Mouse (Mus musculus) limb, embryonic 13.5 days (tissue): ENCODE data around the gene Adora2b. TPM values are rescaled to one million over a fixed set of nuclear protein-coding genes. Genes with fewer than 3 reads are reported as not detected.
A peak's percentile ranks its signal among the peaks of the same experiment; 100 is the strongest.

Experiments used
- ATAC-seq: fragments of 200-750 bp; cut with Nextera tagmentation; 2 replicates; pipeline ENCODE4 v1.8.0; 2017; ENCODE audit warnings: low read depth, moderate number of reproducible peaks, moderate TSS enrichment; ENCODE audit not compliant: low FRiP score
- H3K27ac ChIP-seq: fragments of 300-500 bp; sonication (generic); 2 replicates; pipeline ENCODE4 v1.5.1; 2015; ENCODE audit warnings: inconsistent platforms, mild to moderate bottlenecking, moderate library complexity
- H3K27me3 ChIP-seq: fragments of 300-500 bp; sonication (generic); 2 replicates; pipeline ENCODE4 v1.6.1; 2015; ENCODE audit warnings: mild to moderate bottlenecking, inconsistent platforms
- H3K36me3 ChIP-seq: fragments of 300-500 bp; sonication (generic); 2 replicates; pipeline ENCODE4 v1.6.1; 2015; ENCODE audit warnings: inconsistent platforms, mild to moderate bottlenecking, moderate library complexity
- H3K4me1 ChIP-seq: fragments of 300-500 bp; sonication (generic); 2 replicates; pipeline ENCODE4 v1.6.1; 2015; ENCODE audit warnings: inconsistent platforms
- H3K4me2 ChIP-seq: fragments of 300-500 bp; sonication (generic); replicated peaks from 2 replicates; pipeline ENCODE4 v1.6.1; 2015; ENCODE audit warnings: inconsistent platforms, mild to moderate bottlenecking, moderate library complexity
- H3K4me3 ChIP-seq: fragments of 300-500 bp; sonication (generic); 2 replicates; pipeline ENCODE4 v1.5.1; 2015; ENCODE audit warnings: moderate library complexity, mild to moderate bottlenecking, inconsistent platforms
- H3K9ac ChIP-seq: fragments of 300-500 bp; sonication (generic); 2 replicates; pipeline ENCODE4 v1.6.1; 2015; ENCODE audit warnings: mild to moderate bottlenecking, inconsistent platforms
- H3K9me3 ChIP-seq: fragments of 300-500 bp; sonication (generic); 2 replicates; pipeline ENCODE4 v1.6.1; 2016; ENCODE audit warnings: inconsistent platforms
- WGBS: fragments of 180-500 bp; shearing (Covaris S2); methylation state at CpG from one replicate; pipeline ENCODE4 v1.1.7; 2015; 5-methylcytosine and 5-hydroxymethylcytosine counted together
- polyA plus RNA-seq: library from polyadenylated mRNA; unstranded; fragments of >200 nt; fragmentation: Nextera tagmentation; extraction: Ambion mirVana; gene quantifications from 2 replicates; pipeline ENCODE4 v1.2.1, GENCODE M21; 2015

Adora2b gene
- polyA plus RNA-seq: 9.9 and 10.4 TPM in 2 replicates

- peak within 1 kb of the TSS; percentile 60 for H3K4me3 ChIP-seq
- peak within 1 kb of the TSS; percentile 97 for H3K4me2 ChIP-seq
- WGBS: under 1% methylated on average over 63 of the region's 69 CpGs
- H3K27ac ChIP-seq: no peak within 1 kb of the TSS
- peak within 1 kb of the TSS; percentile 68 for H3K9ac ChIP-seq
- peaks cover 14% of the 10 kb centered on the region; the same call in 1 of the 2 replicates for H3K27me3 ChIP-seq
- ATAC-seq: peak; percentile 88
- H3K36me3 ChIP-seq: no peaks in the 10 kb centered on the region
- no peaks in the 10 kb centered on the region; the same call in 1 of the 2 replicates for H3K9me3 ChIP-seq
- peaks cover 48% of the 10 kb centered on the region for H3K4me1 ChIP-seq
Measured at GRCm38 (mm10) chr11:62248401-62249244, at the start of gene Adora2b. Gene Adora2b (plus strand): TSS chr11:62248984.

- no peak overlapping the region for H3K4me2 ChIP-seq
- no peak overlapping the region for H3K9ac ChIP-seq
- no peaks in the 10 kb centered on the region for H3K36me3 ChIP-seq
- H3K4me3 ChIP-seq: no peak overlapping the region
- 47% methylated on average over 5 of the region's 5 CpGs for WGBS
- H3K27ac ChIP-seq: no peak overlapping the region
- no peak for ATAC-seq
- no peaks in the 10 kb centered on the region for H3K27me3 ChIP-seq
- H3K4me1 ChIP-seq: no peaks in the 10 kb centered on the region
- H3K9me3 ChIP-seq: no peaks in the 10 kb centered on the region
Measured at GRCm38 (mm10) chr11:62200901-62201512, 47.8 kb upstream of the Adora2b start.

DNA sequence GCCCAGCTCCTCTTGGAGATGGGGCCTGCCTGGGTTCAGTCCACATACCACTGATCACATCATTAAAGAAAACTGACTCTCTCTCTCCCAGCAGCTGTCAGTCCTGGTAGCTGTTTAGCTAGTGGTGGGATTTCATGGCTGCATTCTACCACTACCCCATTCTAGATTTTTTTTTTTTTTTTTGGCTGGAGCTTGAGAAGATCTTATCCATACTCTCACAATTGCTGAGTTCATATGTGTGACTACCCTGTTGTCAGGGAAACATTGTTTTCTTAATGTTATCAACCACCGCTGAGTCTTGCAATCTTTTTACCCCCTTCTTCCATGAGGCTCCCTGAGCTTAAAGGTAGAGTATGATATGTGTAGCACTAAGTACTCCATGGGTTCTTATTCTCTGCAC is 46.1 kb upstream of the Adora2b start:
- no peaks in the 10 kb centered on the region for H3K4me1 ChIP-seq
- 100% methylated on average over 1 of the region's 1 CpGs for WGBS
- no peak overlapping the region for H3K27ac ChIP-seq
- H3K36me3 ChIP-seq: no peaks in the 10 kb centered on the region
- H3K27me3 ChIP-seq: no peaks in the 10 kb centered on the region
- no peaks in the 10 kb centered on the region for H3K9me3 ChIP-seq
- no peak for ATAC-seq
- no peak overlapping the region for H3K4me3 ChIP-seq
- no peak overlapping the region for H3K4me2 ChIP-seq
- no peak overlapping the region for H3K9ac ChIP-seq

- Histone ChIP-seq H3K9ac (no peak overlapping the region), H3K4me2 (no peak overlapping the region), H3K27me3 (no peaks in the 10 kb centered on the region), H3K4me3 (no peak overlapping the region), H3K36me3 (no peaks in the 10 kb centered on the region), H3K9me3 (no peaks in the 10 kb centered on the region), H3K27ac (no peak overlapping the region), H3K4me1 (0 out of 2 replicates have a peak, but pooled peaks cover 5% of the 10 kb centered on the region)
- ATAC-seq: no peak
- WGBS: 89% methylated on average over 2 of the region's 2 CpGs
Measured at GRCm38 (mm10) chr11:62209111-62209510, 39.7 kb upstream of the Adora2b start.

GRCm38 (mm10) chr11:62209891-62210290 is 38.9 kb upstream of the Adora2b start:
- ATAC-seq: no peak
- Histone ChIP-seq H3K4me1 (0 out of 2 replicates have a peak, but pooled peaks cover 5% of the 10 kb centered on the region), H3K4me3 (no peak overlapping the region), H3K9ac (no peak overlapping the region), H3K27ac (no peak overlapping the region), H3K4me2 (no peak overlapping the region), H3K27me3 (no peaks in the 10 kb centered on the region), H3K36me3 (no peaks in the 10 kb centered on the region), H3K9me3 (no peaks in the 10 kb centered on the region)
- 63% methylated on average over 4 of the region's 4 CpGs for WGBS

- Histone ChIP-seq H3K4me3 (no peak overlapping the region), H3K9me3 (no peaks in the 10 kb centered on the region), H3K9ac (no peak overlapping the region), H3K4me2 (no peak overlapping the region), H3K27ac (no peak overlapping the region), H3K36me3 (no peaks in the 10 kb centered on the region), H3K4me1 (0 out of 2 replicates have a peak, but pooled peaks cover 5% of the 10 kb centered on the region), H3K27me3 (no peaks in the 10 kb centered on the region)
- WGBS: 88% methylated on average over 12 of the region's 12 CpGs
- no peak for ATAC-seq
Measured at GRCm38 (mm10) chr11:62213384-62213989, 35.3 kb upstream of the Adora2b start.

DNA sequence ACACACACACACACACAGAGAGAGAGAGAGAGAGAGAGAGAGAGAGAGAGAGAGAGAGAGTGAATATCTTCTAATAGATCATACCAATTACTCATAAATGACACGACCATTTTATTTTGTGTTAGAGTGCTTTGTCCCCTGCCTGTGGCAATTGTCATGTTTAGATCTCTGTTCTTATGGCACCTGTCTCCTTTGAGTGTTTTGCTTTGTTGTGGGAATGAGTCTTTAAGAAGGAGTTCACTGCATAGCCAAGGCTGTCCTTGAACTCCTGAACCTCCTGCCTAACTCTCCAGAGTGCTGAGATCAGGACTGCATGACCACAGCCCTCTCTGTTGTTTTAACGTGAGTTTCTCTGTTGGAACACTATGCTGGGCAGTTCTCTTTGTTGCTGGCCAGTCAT is 33.7 kb upstream of the Adora2b start:
- no peaks in the 10 kb centered on the region for H3K27me3 ChIP-seq
- H3K4me1 ChIP-seq: 0 out of 2 replicates have a peak, but pooled peaks cover under 1% of the 10 kb centered on the region
- H3K27ac ChIP-seq: no peak overlapping the region
- no peak overlapping the region for H3K4me2 ChIP-seq
- no peaks in the 10 kb centered on the region for H3K9me3 ChIP-seq
- WGBS: 58% methylated on average over 2 of the region's 2 CpGs
- no peak for ATAC-seq
- H3K4me3 ChIP-seq: no peak overlapping the region
- no peak overlapping the region for H3K9ac ChIP-seq
- H3K36me3 ChIP-seq: no peaks in the 10 kb centered on the region

- no peak overlapping the region for H3K4me3 ChIP-seq
- ATAC-seq: no peak
- no peak overlapping the region for H3K9ac ChIP-seq
- H3K27ac ChIP-seq: no peak overlapping the region
- H3K36me3 ChIP-seq: no peaks in the 10 kb centered on the region
- no peaks in the 10 kb centered on the region for H3K4me1 ChIP-seq
- no peaks in the 10 kb centered on the region for H3K9me3 ChIP-seq
- H3K27me3 ChIP-seq: no peaks in the 10 kb centered on the region
- no peak overlapping the region for H3K4me2 ChIP-seq
- WGBS: 88% methylated on average over 6 of the region's 6 CpGs
Measured at GRCm38 (mm10) chr11:62217751-62218150, 31.0 kb upstream of the Adora2b start.

DNA sequence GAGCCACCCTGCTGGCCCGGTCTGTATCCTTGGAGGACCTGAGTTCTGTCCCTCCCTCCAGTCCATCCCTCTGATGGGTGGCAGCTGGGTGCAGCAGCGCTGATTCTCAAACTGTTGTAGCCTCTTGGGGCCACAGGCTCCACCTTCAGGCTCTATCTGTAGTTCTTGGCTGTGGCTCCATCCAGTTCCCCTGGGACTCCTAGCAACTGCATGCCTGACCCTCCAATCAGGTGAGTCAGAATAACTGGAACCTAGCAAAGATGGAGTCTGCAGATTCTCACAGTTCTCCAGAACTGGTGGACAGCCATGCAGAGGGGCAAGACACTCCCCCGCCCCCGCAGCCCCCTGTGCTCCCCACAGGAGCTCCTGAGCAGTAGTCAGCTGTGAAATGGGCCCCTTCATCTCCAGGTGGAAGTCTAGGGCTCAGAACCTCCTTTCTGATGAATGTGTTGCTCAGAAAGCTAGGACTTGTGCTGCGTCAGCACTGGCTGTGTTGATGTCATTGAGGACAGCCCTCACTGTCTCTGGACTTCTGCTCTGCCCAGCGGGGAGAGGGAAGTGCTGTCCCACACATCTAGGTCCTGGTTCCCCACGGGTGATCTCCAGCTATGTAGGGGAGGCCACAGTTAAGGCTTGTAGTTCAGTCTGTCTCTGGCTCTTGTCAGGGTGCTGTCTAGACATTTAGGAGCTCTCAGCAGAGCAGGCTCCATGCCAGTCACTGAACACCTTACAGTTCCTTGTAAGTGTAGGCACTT is 27.9 kb upstream of the Adora2b start:
- no peak overlapping the region for H3K27ac ChIP-seq
- H3K9me3 ChIP-seq: no peaks in the 10 kb centered on the region
- no peaks in the 10 kb centered on the region for H3K36me3 ChIP-seq
- H3K4me3 ChIP-seq: no peak overlapping the region
- WGBS: 72% methylated on average over 7 of the region's 7 CpGs
- no peak overlapping the region for H3K4me2 ChIP-seq
- no peak for ATAC-seq
- H3K27me3 ChIP-seq: no peaks in the 10 kb centered on the region
- 0 out of 2 replicates have a peak, but pooled peaks cover 3% of the 10 kb centered on the region for H3K4me1 ChIP-seq
- no peak overlapping the region for H3K9ac ChIP-seq

GRCm38 (mm10) chr11:62223416-62223815 is 25.4 kb upstream of the Adora2b start:
- no peaks in the 10 kb centered on the region for H3K9me3 ChIP-seq
- 0 out of 2 replicates have a peak, but pooled peaks cover 3% of the 10 kb centered on the region for H3K4me1 ChIP-seq
- H3K4me3 ChIP-seq: no peak overlapping the region
- no peaks in the 10 kb centered on the region for H3K27me3 ChIP-seq
- no peak overlapping the region for H3K27ac ChIP-seq
- H3K4me2 ChIP-seq: no peak overlapping the region
- no peak overlapping the region for H3K9ac ChIP-seq
- 86% methylated on average over 5 of the region's 5 CpGs for WGBS
- ATAC-seq: no peak
- H3K36me3 ChIP-seq: no peaks in the 10 kb centered on the region

GRCm38 (mm10) chr11:62223962-62224361 is 24.8 kb upstream of the Adora2b start:
- H3K4me1 ChIP-seq: 0 out of 2 replicates have a peak, but pooled peaks cover 3% of the 10 kb centered on the region
- ATAC-seq: no peak
- WGBS: 93% methylated on average over 7 of the region's 7 CpGs

More at GRCm38 (mm10) chr11:62223962-62224361, 24.8 kb upstream of the Adora2b start:
- H3K9ac ChIP-seq: no peak overlapping the region
- H3K4me3 ChIP-seq: no peak overlapping the region
- H3K9me3 ChIP-seq: no peaks in the 10 kb centered on the region
- no peaks in the 10 kb centered on the region for H3K27me3 ChIP-seq
- no peak overlapping the region for H3K27ac ChIP-seq
- H3K36me3 ChIP-seq: no peaks in the 10 kb centered on the region
- no peak overlapping the region for H3K4me2 ChIP-seq
